Mouse (Mus musculus): ENCODE data around the gene Cab39l. TPM values are rescaled to one million over a fixed set of nuclear protein-coding genes. Genes with fewer than 3 reads are reported as not detected.

The Cab39l gene
- polyA plus RNA-seq, 1 experiment from 2014 or later = 27.9 TPM

DNA sequence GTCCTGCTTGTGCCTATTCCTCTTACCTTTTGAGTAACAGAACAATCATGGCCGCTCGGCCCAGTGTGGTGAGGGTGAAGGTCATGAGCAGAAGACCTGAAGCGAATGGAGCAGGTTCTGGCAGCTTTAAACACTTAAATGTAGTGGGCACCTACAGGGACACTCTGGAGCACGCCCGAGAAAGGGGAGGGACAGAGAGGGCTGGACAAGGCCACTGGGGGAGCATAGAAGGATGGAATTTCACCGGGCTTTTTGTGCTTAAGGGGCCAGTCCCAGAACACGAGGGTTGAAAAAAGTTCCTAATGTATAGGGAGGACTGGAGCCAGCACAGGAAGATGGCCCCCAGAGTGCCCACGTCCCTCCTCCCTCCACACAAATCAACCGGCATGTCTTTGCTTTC is 193.2 kb downstream of the Cab39l start:
- H3K9ac ChIP-seq (ENCODE audit: low read length) = no peak overlapping the region
- DNase-seq (ENCODE audit: low spot score) = no peak
- no peak for ATAC-seq
- H3K4me2 ChIP-seq (ENCODE audit: low read length) = no peak overlapping the region
- no peaks in the 10 kb centered on the region for H3K27me3 ChIP-seq (replicated peaks; ENCODE audit: control insufficient read depth, insufficient read depth, low read length)
- H3K9me3 ChIP-seq (replicated peaks; ENCODE audit: control insufficient read depth, low read length) = no peaks in the 10 kb centered on the region
- peaks cover 28% of the 10 kb centered on the region for H3K36me3 ChIP-seq (ENCODE audit: control insufficient read depth, insufficient read depth, low read length)
- 61% methylated on average over 9 of the region's 9 CpGs for WGBS
- H3K4me3 ChIP-seq (ENCODE audit: low read depth, low read length) = no peak overlapping the region
- peaks cover 3% of the 10 kb centered on the region; the same call in 1 of the 2 replicates for H3K4me1 ChIP-seq (ENCODE audit: control insufficient read depth, insufficient read depth, low read length)
- no peak overlapping the region for H3K27ac ChIP-seq (ENCODE audit: low read depth, low read length)

Other genes starting within 250 kb of the Cab39l start
- gene Rcbtb1, start 239.8 kb upstream of the Cab39l start, polyA plus RNA-seq (2014; fragmentation: Nextera tagmentation; extraction: Ambion mirVana) = 43.0 and 56.0 TPM in 2 replicates
- not detected in 2 replicates for gene Gm6904, start 180.8 kb upstream of the Cab39l start, polyA plus RNA-seq (2014; fragmentation: Nextera tagmentation; extraction: Ambion mirVana)
- not detected in 2 replicates for gene Phf11a, start 143.4 kb upstream of the Cab39l start, polyA plus RNA-seq (2014; fragmentation: Nextera tagmentation; extraction: Ambion mirVana)
- gene Phf11b, start 99.6 kb upstream of the Cab39l start, polyA plus RNA-seq (2014; fragmentation: Nextera tagmentation; extraction: Ambion mirVana) = 0.27 and 0.43 TPM in 2 replicates
- gene Phf11d, start 75.5 kb upstream of the Cab39l start, polyA plus RNA-seq (2014; fragmentation: Nextera tagmentation; extraction: Ambion mirVana) = 0.18 and 0.30 TPM in 2 replicates
- gene Phf11c, start 45.6 kb upstream of the Cab39l start, polyA plus RNA-seq (2014; fragmentation: Nextera tagmentation; extraction: Ambion mirVana) = 0.12 and 0.34 TPM in 2 replicates
- 8.0 and 9.7 TPM in 2 replicates for gene Setdb2, start 88 bp upstream of the Cab39l start, polyA plus RNA-seq (2014; fragmentation: Nextera tagmentation; extraction: Ambion mirVana)
- gene Cdadc1, start 157.0 kb downstream of the Cab39l start, polyA plus RNA-seq (2014; fragmentation: Nextera tagmentation; extraction: Ambion mirVana) = 33.0 and 35.7 TPM in 2 replicates
- gene Shisa2, start 184.3 kb downstream of the Cab39l start, polyA plus RNA-seq (2014; fragmentation: Nextera tagmentation; extraction: Ambion mirVana) = 17.2 and 17.6 TPM in 2 replicates